Mouse (Mus musculus) intestine, postnatal 0 days (tissue): ENCODE results near the gene Mettl9. TPM values are rescaled to one million over a fixed set of nuclear protein-coding genes. Genes with fewer than 3 reads are reported as not detected.

Source experiments
- ATAC-seq: fragments of 200-750 bp; cut with Nextera tagmentation; 2 replicates; pipeline ENCODE4 v1.8.0; 2017; ENCODE audit warnings: mild to moderate bottlenecking, moderate TSS enrichment, moderate library complexity
- H3K27ac ChIP-seq: fragments of 300-500 bp; sonication (generic); 2 replicates; pipeline ENCODE4 v1.5.1; 2014; ENCODE audit warnings: mild to moderate bottlenecking, low read depth, low read length, moderate library complexity
- H3K27me3 ChIP-seq: fragments of 300-500 bp; sonication (generic); replicated peaks from 2 replicates; pipeline ENCODE4 v1.6.1; 2014; ENCODE audit warnings: low read length, mixed read lengths; ENCODE audit not compliant: control insufficient read depth, insufficient read depth
- H3K36me3 ChIP-seq: fragments of 300-500 bp; sonication (generic); 2 replicates; pipeline ENCODE4 v1.6.1; 2014; ENCODE audit warnings: mild to moderate bottlenecking, moderate library complexity; ENCODE audit not compliant: control insufficient read depth, insufficient read depth
- H3K4me1 ChIP-seq: fragments of 300-500 bp; sonication (generic); replicated peaks from 2 replicates; pipeline ENCODE4 v1.6.1; 2014; ENCODE audit warnings: antibody characterized with exemption, low read length, mixed read lengths; ENCODE audit not compliant: control insufficient read depth, insufficient read depth
- H3K4me2 ChIP-seq: fragments of 300-500 bp; sonication (generic); replicated peaks from 2 replicates; pipeline ENCODE4 v1.6.1; 2014; ENCODE audit warnings: low read depth, mild to moderate bottlenecking, moderate library complexity
- H3K4me3 ChIP-seq: fragments of 300-500 bp; sonication (generic); 2 replicates; pipeline ENCODE4 v1.5.1; 2014; ENCODE audit warnings: low read depth, low read length
- H3K9ac ChIP-seq: fragments of 300-500 bp; sonication (generic); 2 replicates; pipeline ENCODE4 v1.6.1; 2014; ENCODE audit warnings: mild to moderate bottlenecking, low read depth, low read length
- H3K9me3 ChIP-seq: fragments of 300-500 bp; sonication (generic); 2 replicates; pipeline ENCODE4 v1.6.1; 2016; ENCODE audit warnings: mixed run types; ENCODE audit not compliant: control insufficient read depth
- CTCF ChIP-seq: sonication (generic); IDR thresholded peaks from 2 replicates; pipeline ENCODE4 v1.5.1; 2016; ENCODE audit warnings: low read depth, mild to moderate bottlenecking, control low read depth, antibody characterized with exemption, moderate library complexity
- WGBS: fragments of 180-500 bp; shearing (Covaris S2); extraction: QIAGEN DNeasy Blood & Tissue Kit; methylation state at CpG from one replicate; pipeline ENCODE4 v1.1.7; 2014; 5-methylcytosine and 5-hydroxymethylcytosine counted together
- polyA plus RNA-seq: library from polyadenylated mRNA; unstranded; fragments of >200 nt; fragmentation: Nextera tagmentation; extraction: Ambion mirVana; gene quantifications from 2 replicates; pipeline ENCODE4 v1.2.1, GENCODE M21; 2015

Gene Mettl9
- polyA plus RNA-seq, 1 experiment from 2014 or later = 89.4 TPM

DNA sequence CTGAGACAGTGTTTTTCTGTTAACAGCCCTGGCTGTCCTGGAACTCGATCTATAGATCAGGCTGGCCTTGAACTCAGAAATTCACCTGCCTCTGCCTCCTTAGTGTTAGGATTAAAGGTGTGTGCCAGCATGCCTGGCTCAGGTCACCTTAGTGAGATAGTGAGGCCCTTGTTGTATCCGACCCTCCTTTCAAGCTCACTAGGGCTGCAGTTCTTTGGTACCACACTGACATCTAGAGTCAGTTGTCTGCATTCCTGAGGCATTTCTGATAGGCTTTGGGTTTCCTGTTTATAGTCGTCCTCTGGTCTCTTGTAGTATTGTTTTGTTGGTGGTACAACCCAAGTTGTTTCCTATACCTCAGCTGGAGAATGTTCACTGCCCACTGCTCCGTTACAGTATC, 30.1 kb downstream of the Mettl9 start:
- ATAC-seq = peak; percentile 31; the same call in 1 of the 2 replicates
- H3K4me1 ChIP-seq = no peaks in the 10 kb centered on the region
- no peak overlapping the region for H3K27ac ChIP-seq
- H3K9ac ChIP-seq = no peak overlapping the region
- no peak overlapping the region for H3K4me2 ChIP-seq
- H3K27me3 ChIP-seq = no peaks in the 10 kb centered on the region
- 42% methylated on average over 4 of the region's 4 CpGs for WGBS
- H3K9me3 ChIP-seq = no peaks in the 10 kb centered on the region
- peak; percentile 78 for TF ChIP-seq CTCF
- H3K4me3 ChIP-seq = no peak overlapping the region
- peaks cover 13% of the 10 kb centered on the region for H3K36me3 ChIP-seq

DNA sequence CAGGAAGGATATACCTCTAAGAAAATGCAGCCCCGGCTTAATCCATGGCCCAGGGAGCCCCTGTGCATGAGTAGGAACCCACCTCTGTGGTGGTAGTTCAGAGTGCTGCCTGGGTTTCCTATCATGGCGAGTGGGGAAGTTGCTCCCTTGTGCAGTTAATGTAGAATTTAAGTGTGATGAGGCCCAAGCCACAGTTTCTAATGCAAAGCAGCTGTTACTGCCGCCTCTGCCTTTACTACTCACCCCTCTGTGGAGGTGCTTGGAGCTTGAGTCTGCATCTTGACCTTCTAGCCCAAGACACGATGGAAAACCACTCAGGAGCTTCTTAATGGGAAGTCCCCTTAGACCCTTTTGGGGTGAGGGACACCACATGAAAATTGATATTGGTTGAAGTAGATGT, 37.0 kb downstream of the Mettl9 start:
- WGBS = 92% methylated on average over 4 of the region's 4 CpGs
- Histone ChIP-seq H3K27ac (no peak overlapping the region), H3K4me3 (no peak overlapping the region), H3K27me3 (no peaks in the 10 kb centered on the region), H3K4me1 (no peaks in the 10 kb centered on the region), H3K36me3 (peaks cover 31% of the 10 kb centered on the region), H3K4me2 (no peak overlapping the region), H3K9me3 (no peaks in the 10 kb centered on the region), H3K9ac (no peak overlapping the region)
- no peak for ATAC-seq
- no peak for TF ChIP-seq CTCF

GRCm38 (mm10) chr7:121072506-121072905, 38.3 kb downstream of the Mettl9 start:
- TF ChIP-seq CTCF = no peak
- no peak for ATAC-seq
- Histone ChIP-seq H3K9ac (no peak overlapping the region), H3K9me3 (no peaks in the 10 kb centered on the region), H3K4me2 (no peak overlapping the region), H3K4me3 (no peak overlapping the region), H3K27me3 (no peaks in the 10 kb centered on the region), H3K4me1 (no peaks in the 10 kb centered on the region), H3K36me3 (peaks cover 40% of the 10 kb centered on the region), H3K27ac (no peak overlapping the region)
- 59% methylated on average over 5 of the region's 5 CpGs for WGBS

GRCm38 (mm10) chr7:121074281-121074680, 40.0 kb downstream of the Mettl9 start, which contains the start of gene Igsf6:
Gene Igsf6, minus strand, starts transcription at chr7:121074572.
- no peak for TF ChIP-seq CTCF
- ATAC-seq = no peak
- H3K9me3 ChIP-seq = no peaks in the 10 kb centered on the region
- H3K27me3 ChIP-seq = no peaks in the 10 kb centered on the region
- 50% methylated on average over 11 of the region's 11 CpGs for WGBS
- no peak within 1 kb of the TSS for H3K4me2 ChIP-seq
- H3K9ac ChIP-seq = no peak within 1 kb of the TSS
- no peak within 1 kb of the TSS for H3K4me3 ChIP-seq
- no peaks in the 10 kb centered on the region for H3K4me1 ChIP-seq
- no peak within 1 kb of the TSS; the same call in 1 of the 2 replicates for H3K27ac ChIP-seq
- H3K36me3 ChIP-seq = peaks cover 42% of the 10 kb centered on the region

DNA sequence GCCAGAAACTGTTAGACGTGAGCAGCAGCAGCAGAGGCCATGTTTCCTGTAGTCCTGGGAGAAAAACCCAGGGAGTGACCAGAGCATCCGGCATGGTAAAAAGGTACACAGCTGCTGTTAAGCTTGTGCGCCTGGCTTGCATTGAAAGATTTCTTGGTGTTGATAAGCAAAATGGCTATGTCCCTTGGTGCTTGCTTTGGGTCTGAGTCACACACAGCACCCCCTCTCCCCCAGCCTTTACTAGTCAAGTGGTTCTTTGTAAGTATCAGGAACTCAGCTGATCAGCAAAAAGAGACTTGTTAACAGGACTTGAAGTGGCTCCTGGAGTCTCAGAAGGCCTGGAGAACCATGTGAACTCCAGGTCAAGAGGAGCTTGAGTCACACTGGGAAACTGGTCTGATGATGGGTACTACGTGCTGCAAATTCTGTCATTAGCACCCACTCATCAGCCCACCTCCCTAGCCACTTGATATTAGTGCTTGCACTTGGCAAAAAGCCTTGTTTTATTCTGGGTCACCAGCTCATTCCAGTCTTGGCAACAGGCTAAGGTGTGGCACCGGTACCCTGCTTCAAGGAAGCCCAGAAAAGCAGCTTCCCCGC, 40.7 kb downstream of the Mettl9 start:
- Histone ChIP-seq H3K9me3 (no peaks in the 10 kb centered on the region), H3K36me3 (peaks cover 42% of the 10 kb centered on the region), H3K4me2 (no peak overlapping the region), H3K27ac (no peak overlapping the region), H3K27me3 (no peaks in the 10 kb centered on the region), H3K9ac (no peak overlapping the region), H3K4me3 (no peak overlapping the region), H3K4me1 (no peaks in the 10 kb centered on the region)
- WGBS = 78% methylated on average over 6 of the region's 6 CpGs
- ATAC-seq = no peak
- no peak for TF ChIP-seq CTCF

GRCm38 (mm10) chr7:121075416-121075815, 41.2 kb downstream of the Mettl9 start:
- H3K9me3 ChIP-seq = no peaks in the 10 kb centered on the region
- no peaks in the 10 kb centered on the region for H3K4me1 ChIP-seq
- H3K4me2 ChIP-seq = no peak overlapping the region
- ATAC-seq = no peak
- no peaks in the 10 kb centered on the region for H3K27me3 ChIP-seq
- WGBS = 77% methylated on average over 5 of the region's 5 CpGs
- no peak for TF ChIP-seq CTCF
- H3K36me3 ChIP-seq = peaks cover 37% of the 10 kb centered on the region
- no peak overlapping the region for H3K4me3 ChIP-seq
- no peak overlapping the region for H3K9ac ChIP-seq
- no peak overlapping the region; the same call in 1 of the 2 replicates for H3K27ac ChIP-seq

DNA sequence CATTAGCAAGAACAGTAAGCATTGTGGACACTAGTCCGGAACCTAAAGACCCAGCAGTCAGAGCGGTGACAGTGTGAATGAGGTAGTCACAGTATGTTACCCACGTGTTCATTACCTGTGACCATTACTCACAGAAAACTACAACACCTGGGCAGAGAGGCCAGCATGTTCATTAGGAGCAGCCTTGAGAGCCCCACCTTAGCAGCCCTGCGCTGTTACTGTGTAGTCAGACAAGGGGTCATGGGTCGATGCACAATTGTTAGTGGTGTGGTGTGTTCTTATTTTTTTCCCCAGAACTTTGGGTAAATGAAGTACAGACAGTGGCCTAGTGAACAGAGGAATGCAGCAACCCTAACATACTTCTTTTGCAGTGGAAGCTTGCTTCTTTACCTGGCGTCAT, 43.1 kb downstream of the Mettl9 start:
- no peak overlapping the region for H3K4me2 ChIP-seq
- 90% methylated on average over 6 of the region's 6 CpGs for WGBS
- no peak overlapping the region for H3K4me3 ChIP-seq
- no peaks in the 10 kb centered on the region for H3K9me3 ChIP-seq
- no peak for ATAC-seq
- H3K27me3 ChIP-seq = no peaks in the 10 kb centered on the region
- peaks cover 27% of the 10 kb centered on the region for H3K36me3 ChIP-seq
- no peaks in the 10 kb centered on the region for H3K4me1 ChIP-seq
- no peak overlapping the region for H3K27ac ChIP-seq
- H3K9ac ChIP-seq = no peak overlapping the region
- no peak for TF ChIP-seq CTCF
